8 mouse cellular contexts compared by ENCODE assay signal in genomic region chr7:67451157-67451793, GRCm38 (mm10).
DNase-seq lines count a peak whose midpoint lies in the region; ATAC-seq and TF ChIP-seq lines count a peak whose summit lies in the region.

No protein-coding gene starts in this region.

- TF ChIP-seq POLR2A in lung, adult 2 months (IDR thresholded peaks at IDR 0.05; ENCODE audit: borderline replicate concordance, extremely low read depth, low read depth, low read length): no peak

- no peak for TF ChIP-seq CTCF in lung, adult 2 months (IDR thresholded peaks at IDR 0.05; ENCODE audit: insufficient read depth, low read length)
- TF ChIP-seq CTCF in stomach, postnatal 0 days (IDR thresholded peaks at IDR 0.05; ENCODE audit: low read depth): no peak

- no peak overlapping the region for H3K4me3 ChIP-seq in lung, adult 2 months (replicated peaks; ENCODE audit: extremely low read depth, low read depth, low read length)
- H3K4me3 ChIP-seq in heart, embryonic 14.5 days (ENCODE audit: control insufficient read depth in 1 of 2, insufficient read depth in 1 of 2, low read depth in 1 of 2, low read length in 2 of 2): no peak overlapping the region
- H3K4me3 ChIP-seq in stomach, postnatal 0 days (ENCODE audit: low read depth, low read length): no peak overlapping the region
- H3K4me3 ChIP-seq in intestine, embryonic 16.5 days (ENCODE audit: low read length): no peak overlapping the region

- peak; percentile 59 to 70 for DNase-seq in lung, adult 18-20 months
- DNase-seq in lung, adult 2 months: no peak
- peak; percentile 47 to 76 for DNase-seq in kidney, postnatal 25 days
- DNase-seq in stomach, postnatal 0 days (ENCODE audit: low spot score): no peak
- no peak for DNase-seq in spleen, postnatal 10 days (ENCODE audit: low spot score in 2 of 2)
- no peak for DNase-seq in thymus, postnatal 14 days

- H3K4me2 ChIP-seq in heart, embryonic 14.5 days (ENCODE audit: low read length): no peak overlapping the region
- H3K4me2 ChIP-seq in stomach, postnatal 0 days (replicated peaks; ENCODE audit: low read depth): no peak overlapping the region
- H3K4me2 ChIP-seq in intestine, embryonic 16.5 days (ENCODE audit: low read depth, low read length): no peak overlapping the region

- ATAC-seq in heart, embryonic 14.5 days (ENCODE audit: insufficient number of reproducible peaks, insufficient read depth, low FRiP score, low read depth): peak; percentile 46
- peak; percentile 54 for ATAC-seq in stomach, postnatal 0 days (ENCODE audit: low FRiP score, low TSS enrichment)
- ATAC-seq in intestine, embryonic 16.5 days: no peak

- no peaks in the 10 kb centered on the region for H3K36me3 ChIP-seq in heart, embryonic 14.5 days (ENCODE audit: control insufficient read depth, insufficient read depth, low read length)
- H3K36me3 ChIP-seq in stomach, postnatal 0 days (ENCODE audit: control insufficient read depth, insufficient read depth, low read length): no peaks in the 10 kb centered on the region
- H3K36me3 ChIP-seq in intestine, embryonic 16.5 days (ENCODE audit: control insufficient read depth, insufficient read depth, low read length): no peaks in the 10 kb centered on the region

- TF ChIP-seq EP300 in stomach, postnatal 0 days (optimal IDR thresholded peaks at IDR 0.05): no peak

- 44% methylated on average over 6 of the region's 6 CpGs for WGBS in lung, adult 2 months
- WGBS in heart, embryonic 14.5 days: 60% methylated on average over 6 of the region's 6 CpGs
- 80% methylated on average over 6 of the region's 6 CpGs for WGBS in stomach, postnatal 0 days
- 76% methylated on average over 6 of the region's 6 CpGs for WGBS in intestine, embryonic 16.5 days

- H3K4me1 ChIP-seq in lung, adult 2 months (ENCODE audit: control insufficient read depth, insufficient read depth, low read length): peaks cover 4% of the 10 kb centered on the region; the same call in 1 of the 2 replicates
- peaks cover 17 to 32% of the 10 kb centered on the region in 2 experiments for H3K4me1 ChIP-seq in heart, embryonic 14.5 days (ENCODE audit: control insufficient read depth in 2 of 2, insufficient read depth in 2 of 2, low read length in 2 of 2)
- H3K4me1 ChIP-seq in stomach, postnatal 0 days (replicated peaks; ENCODE audit: control insufficient read depth, insufficient read depth): no peaks in the 10 kb centered on the region
- peaks cover 4% of the 10 kb centered on the region; the same call in 1 of the 2 replicates for H3K4me1 ChIP-seq in intestine, embryonic 16.5 days (ENCODE audit: control insufficient read depth, insufficient read depth, low read length)

- peak overlapping the region; percentile 60 to 78 for H3K27ac ChIP-seq in heart, embryonic 14.5 days (replicated peaks in 1 of 2; ENCODE audit: control insufficient read depth in 1 of 2, insufficient read depth in 1 of 2, low read depth in 2 of 2, low read length in 2 of 2)
- no peak overlapping the region for H3K27ac ChIP-seq in stomach, postnatal 0 days (replicated peaks)
- H3K27ac ChIP-seq in intestine, embryonic 16.5 days (ENCODE audit: low read length): no peak overlapping the region

- peaks cover 8% of the 10 kb centered on the region; the same call in 1 of the 2 replicates for H3K9me3 ChIP-seq in heart, embryonic 14.5 days (ENCODE audit: control insufficient read depth, low read length)
- no peaks in the 10 kb centered on the region for H3K9me3 ChIP-seq in stomach, postnatal 0 days (ENCODE audit: control insufficient read depth, low read length)
- no peaks in the 10 kb centered on the region for H3K9me3 ChIP-seq in intestine, embryonic 16.5 days (ENCODE audit: control insufficient read depth, low read length)

- H3K27me3 ChIP-seq in heart, embryonic 14.5 days (ENCODE audit: control insufficient read depth, insufficient read depth, low read length): no peaks in the 10 kb centered on the region
- H3K27me3 ChIP-seq in stomach, postnatal 0 days (ENCODE audit: control insufficient read depth, insufficient read depth, low read length): no peaks in the 10 kb centered on the region
- no peaks in the 10 kb centered on the region for H3K27me3 ChIP-seq in intestine, embryonic 16.5 days (replicated peaks; ENCODE audit: control insufficient read depth, insufficient read depth, low read length)

- no peak overlapping the region for H3K9ac ChIP-seq in heart, embryonic 14.5 days (ENCODE audit: low read length)
- no peak overlapping the region for H3K9ac ChIP-seq in stomach, postnatal 0 days (ENCODE audit: low read length)
- no peak overlapping the region for H3K9ac ChIP-seq in intestine, embryonic 16.5 days (ENCODE audit: low read depth, low read length)

Comparison
In these comparisons a context has a peak if more than half of its experiments do, and no peak if none do; other contexts are left out.
1. DNase-seq: peak in lung, adult 18-20 months (2 of 2) and kidney, postnatal 25 days (2 of 2); none in lung, adult 2 months (single experiment), stomach, postnatal 0 days (single experiment), spleen, postnatal 10 days (0 of 2) and thymus, postnatal 14 days (single experiment).
2. H3K27ac ChIP-seq: peak in heart, embryonic 14.5 days (2 of 2); none in stomach, postnatal 0 days (single experiment) and intestine, embryonic 16.5 days (single experiment).